Mouse (Mus musculus): ENCODE data around the gene Vstm5. TPM values are rescaled to one million over a fixed set of nuclear protein-coding genes. Genes with fewer than 3 reads are reported as not detected.
A peak's percentile ranks its signal among the peaks of the same experiment; 100 is the strongest.

Vstm5 gene
- polyA plus RNA-seq, 2 experiments, result 6.9 to 7.0 TPM

GRCm38 (mm10) chr9:15279139-15279648 is 40.3 kb downstream of the Vstm5 start:
- Histone ChIP-seq H3K27me3 (ENCODE audit: control insufficient read depth, insufficient read depth, low read length) (no peaks in the 10 kb centered on the region), H3K4me3 (replicated peaks; ENCODE audit: low read length) (peak overlapping the region; percentile 94), H3K4me2 (replicated peaks; ENCODE audit: low read depth, low read length, severe bottlenecking) (peak overlapping the region; percentile 60), H3K36me3 (ENCODE audit: control insufficient read depth, insufficient read depth, low read length) (peaks cover 24% of the 10 kb centered on the region), H3K27ac (replicated peaks; ENCODE audit: low read depth, low read length) (peak overlapping the region; percentile 86), H3K9me3 (ENCODE audit: control insufficient read depth, low read length) (no peaks in the 10 kb centered on the region), H3K9ac (ENCODE audit: low read depth, low read length, severe bottlenecking) (peak overlapping the region; percentile 98), H3K4me1 (ENCODE audit: control insufficient read depth, insufficient read depth, low read length) (peaks cover 12% of the 10 kb centered on the region)
- 8% methylated on average over 19 of the region's 19 CpGs for WGBS
- no peak for DNase-seq (ENCODE audit: low spot score)
- no peak; the same call in 1 of the 2 replicates for ATAC-seq (ENCODE audit: low FRiP score, low read depth)
- no peak for TF ChIP-seq POLR2A (IDR thresholded peaks at IDR 0.05; ENCODE audit: borderline replicate concordance, extremely low read depth, insufficient read depth, insufficient read length)

- peak; percentile 98 for ATAC-seq (ENCODE audit: low FRiP score, low read depth)
- H3K4me1 ChIP-seq (ENCODE audit: control insufficient read depth, insufficient read depth, low read length), result peaks cover 12% of the 10 kb centered on the region
- H3K36me3 ChIP-seq (ENCODE audit: control insufficient read depth, insufficient read depth, low read length), result peaks cover 18% of the 10 kb centered on the region
- H3K4me3 ChIP-seq (replicated peaks; ENCODE audit: low read length), result peak within 1 kb of the TSS; percentile 94
- DNase-seq (ENCODE audit: low spot score), result peak; percentile 96
- no peaks in the 10 kb centered on the region for H3K9me3 ChIP-seq (ENCODE audit: control insufficient read depth, low read length)
- no peaks in the 10 kb centered on the region for H3K27me3 ChIP-seq (ENCODE audit: control insufficient read depth, insufficient read depth, low read length)
- H3K27ac ChIP-seq (replicated peaks; ENCODE audit: low read depth, low read length), result peak within 1 kb of the TSS; percentile 86
- peak within 1 kb of the TSS; percentile 60 for H3K4me2 ChIP-seq (replicated peaks; ENCODE audit: low read depth, low read length, severe bottlenecking)
- peak within 1 kb of the TSS; percentile 98 for H3K9ac ChIP-seq (ENCODE audit: low read depth, low read length, severe bottlenecking)
- under 1% methylated on average over 49 of the region's 57 CpGs for WGBS
- peak; percentile 80; the same call in 1 of the 2 replicates for TF ChIP-seq POLR2A (IDR thresholded peaks at IDR 0.05; ENCODE audit: borderline replicate concordance, extremely low read depth, insufficient read depth, insufficient read length)
Measured at GRCm38 (mm10) chr9:15279649-15280490, 41.0 kb downstream of the Vstm5 start, which contains the start of gene Med17. Gene Med17, minus strand, starts transcription at chr9:15279931.

GRCm38 (mm10) chr9:15280491-15280879 is 41.6 kb downstream of the Vstm5 start:
- TF ChIP-seq POLR2A (IDR thresholded peaks at IDR 0.05; ENCODE audit: borderline replicate concordance, extremely low read depth, insufficient read depth, insufficient read length), result no peak
- ATAC-seq (ENCODE audit: low FRiP score, low read depth) (no peak), DNase-seq (ENCODE audit: low spot score) (no peak)
- no peaks in the 10 kb centered on the region for H3K27me3 ChIP-seq (ENCODE audit: control insufficient read depth, insufficient read depth, low read length)
- 50% methylated on average over 5 of the region's 5 CpGs for WGBS
- H3K4me2 ChIP-seq (replicated peaks; ENCODE audit: low read depth, low read length, severe bottlenecking), result peak overlapping the region; percentile 60
- peaks cover 12% of the 10 kb centered on the region for H3K4me1 ChIP-seq (ENCODE audit: control insufficient read depth, insufficient read depth, low read length)
- H3K9me3 ChIP-seq (ENCODE audit: control insufficient read depth, low read length), result no peaks in the 10 kb centered on the region
- H3K27ac ChIP-seq (replicated peaks; ENCODE audit: low read depth, low read length), result peak overlapping the region; percentile 63; the same call in 1 of the 2 replicates
- peak overlapping the region; percentile 94 for H3K4me3 ChIP-seq (replicated peaks; ENCODE audit: low read length)
- H3K9ac ChIP-seq (ENCODE audit: low read depth, low read length, severe bottlenecking), result peak overlapping the region; percentile 98
- H3K36me3 ChIP-seq (ENCODE audit: control insufficient read depth, insufficient read depth, low read length), result peaks cover 11% of the 10 kb centered on the region

- 0 out of 2 replicates have a peak, but pooled peaks cover under 1% of the 10 kb centered on the region for H3K36me3 ChIP-seq (ENCODE audit: control insufficient read depth, insufficient read depth, low read length)
- DNase-seq (ENCODE audit: low spot score), result no peak
- H3K4me2 ChIP-seq (replicated peaks; ENCODE audit: low read depth, low read length, severe bottlenecking), result no peak overlapping the region
- no peak overlapping the region for H3K4me3 ChIP-seq (replicated peaks; ENCODE audit: low read length)
- peaks cover 4% of the 10 kb centered on the region for H3K4me1 ChIP-seq (ENCODE audit: control insufficient read depth, insufficient read depth, low read length)
- H3K9ac ChIP-seq (ENCODE audit: low read depth, low read length, severe bottlenecking), result no peak overlapping the region
- no peaks in the 10 kb centered on the region for H3K9me3 ChIP-seq (ENCODE audit: control insufficient read depth, low read length)
- ATAC-seq (ENCODE audit: low FRiP score, low read depth), result no peak
- WGBS, result 70% methylated on average over 3 of the region's 3 CpGs
- TF ChIP-seq POLR2A (IDR thresholded peaks at IDR 0.05; ENCODE audit: borderline replicate concordance, extremely low read depth, insufficient read depth, insufficient read length), result no peak
- H3K27me3 ChIP-seq (ENCODE audit: control insufficient read depth, insufficient read depth, low read length), result no peaks in the 10 kb centered on the region
- no peak overlapping the region for H3K27ac ChIP-seq (replicated peaks; ENCODE audit: low read depth, low read length)
Measured at GRCm38 (mm10) chr9:15285443-15285842, 46.6 kb downstream of the Vstm5 start.

- ATAC-seq (ENCODE audit: low FRiP score, low read depth) (no peak), DNase-seq (ENCODE audit: low spot score) (no peak)
- Histone ChIP-seq H3K4me2 (replicated peaks; ENCODE audit: low read depth, low read length, severe bottlenecking) (no peak overlapping the region), H3K9ac (ENCODE audit: low read depth, low read length, severe bottlenecking) (no peak overlapping the region), H3K4me3 (replicated peaks; ENCODE audit: low read length) (no peak overlapping the region), H3K4me1 (ENCODE audit: control insufficient read depth, insufficient read depth, low read length) (no peaks in the 10 kb centered on the region), H3K36me3 (ENCODE audit: control insufficient read depth, insufficient read depth, low read length) (0 out of 2 replicates have a peak, but pooled peaks cover 3% of the 10 kb centered on the region), H3K27ac (replicated peaks; ENCODE audit: low read depth, low read length) (no peak overlapping the region), H3K9me3 (ENCODE audit: control insufficient read depth, low read length) (no peaks in the 10 kb centered on the region), H3K27me3 (ENCODE audit: control insufficient read depth, insufficient read depth, low read length) (no peaks in the 10 kb centered on the region)
- no peak for TF ChIP-seq POLR2A (IDR thresholded peaks at IDR 0.05; ENCODE audit: borderline replicate concordance, extremely low read depth, insufficient read depth, insufficient read length)
- WGBS, result 55% methylated on average over 6 of the region's 6 CpGs
Measured at GRCm38 (mm10) chr9:15287846-15288245, 49.0 kb downstream of the Vstm5 start.

Measured in limb, embryonic 14.5 days (tissue).